Mouse (Mus musculus): ENCODE results near the gene Ext2.

The Ext2 gene

GRCm38 (mm10) chr2:93822045-93822749 lies at the start of gene Ext2:
TSS of gene Ext2 (minus strand) at chr2:93822568.
- peak; percentile 97 to 98 for DNase-seq

DNA sequence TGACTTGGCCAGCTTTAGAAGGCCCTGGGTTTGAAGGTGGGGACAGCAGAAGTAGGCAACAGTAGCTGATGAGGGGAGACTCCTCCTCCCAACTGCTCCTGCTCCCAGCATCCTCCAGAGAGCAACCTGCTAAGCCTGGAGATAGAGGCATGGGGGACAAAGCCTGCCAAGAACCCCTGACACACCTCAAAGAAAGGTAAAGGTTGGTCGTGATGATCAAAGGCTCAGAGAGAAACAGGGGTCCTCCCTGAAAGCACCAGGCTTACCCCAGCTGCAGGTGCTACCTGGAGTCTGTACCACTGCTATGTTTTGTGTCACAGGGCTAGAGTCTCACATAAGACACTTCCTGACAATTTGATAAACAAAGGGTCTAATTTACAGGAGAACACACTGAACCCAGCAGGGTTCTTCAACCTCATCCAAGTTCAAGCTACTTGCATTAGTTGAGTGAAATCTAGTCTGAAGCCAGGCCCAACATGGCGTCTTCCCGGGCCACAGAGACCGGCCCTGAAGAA lies 49.1 kb upstream of the Ext2 start:
- DNase-seq = no peak

- peak; percentile 83 to 87 for DNase-seq
Observed at GRCm38 (mm10) chr2:93870842-93871241, 48.5 kb upstream of the Ext2 start.

DNA sequence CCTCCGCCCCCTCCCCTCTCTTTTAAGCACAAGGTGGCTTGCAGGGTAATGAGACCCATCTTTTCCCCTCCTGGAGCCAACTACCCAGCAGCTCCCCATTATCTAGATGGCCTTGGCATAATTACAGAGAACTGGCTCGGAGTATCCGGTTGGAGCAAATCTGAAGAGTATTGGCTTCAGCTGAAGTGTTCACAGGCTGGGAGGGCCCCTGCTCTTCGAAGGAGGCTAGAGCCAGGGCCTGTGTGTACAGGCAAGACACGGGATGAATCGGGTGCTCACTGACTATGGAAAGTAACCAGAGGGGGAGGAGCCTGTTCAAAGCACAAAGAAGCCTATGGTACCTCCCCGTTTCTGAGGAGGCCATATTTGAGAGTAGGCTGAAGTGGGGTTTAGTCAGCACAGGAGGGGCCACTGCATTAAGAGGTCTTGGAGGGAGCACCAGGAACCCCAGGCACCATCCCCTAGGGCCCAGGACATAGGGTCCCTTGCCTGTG lies 46.8 kb upstream of the Ext2 start, which contains the start of gene Accsl:
Gene Accsl (minus strand): TSS at position 51 of the 494 bp plus-strand sequence.
- DNase-seq = no peak

DNA sequence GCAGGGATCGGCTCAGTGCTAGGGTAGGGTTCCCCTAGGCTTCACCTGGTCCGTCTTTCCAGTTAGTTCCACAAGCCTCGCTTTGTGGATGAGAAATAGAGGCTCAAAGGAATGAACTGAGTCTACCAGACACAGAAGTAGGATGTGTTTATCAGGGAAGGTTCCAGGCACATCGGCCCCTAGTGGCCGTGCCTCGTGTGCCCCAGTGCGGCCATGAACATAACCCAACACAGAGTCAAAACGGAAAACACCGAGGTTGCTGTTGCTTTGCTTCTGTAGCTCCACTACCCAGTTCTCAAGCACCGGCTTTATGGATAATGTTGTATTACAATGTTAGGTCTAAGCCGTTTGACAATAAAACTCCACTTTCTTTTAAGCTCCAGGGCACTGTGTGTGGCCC lies 46.2 kb upstream of the Ext2 start:
- no peak for DNase-seq

GRCm38 (mm10) chr2:93863229-93863628 lies 40.9 kb upstream of the Ext2 start:
- no peak for DNase-seq

DNA sequence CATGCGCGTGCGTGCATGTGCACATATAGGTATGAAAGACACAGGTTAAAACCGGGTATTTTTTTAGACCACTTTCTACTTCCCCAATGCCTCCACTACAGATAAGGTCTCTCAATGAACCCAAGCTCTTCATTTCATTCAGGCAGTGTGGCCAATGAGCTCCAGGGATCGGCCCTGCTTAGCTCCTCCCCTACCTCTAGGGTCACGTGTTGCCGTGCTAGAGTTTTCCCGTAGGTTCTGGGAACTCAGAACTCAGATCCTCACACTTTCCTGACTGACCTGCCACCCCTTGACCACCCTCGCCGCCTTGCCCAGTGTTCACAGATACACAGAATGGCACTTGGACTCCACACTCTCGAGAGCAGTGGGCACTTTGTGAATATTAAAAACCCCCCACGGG lies 36.5 kb upstream of the Ext2 start:
- DNase-seq = no peak

DNA sequence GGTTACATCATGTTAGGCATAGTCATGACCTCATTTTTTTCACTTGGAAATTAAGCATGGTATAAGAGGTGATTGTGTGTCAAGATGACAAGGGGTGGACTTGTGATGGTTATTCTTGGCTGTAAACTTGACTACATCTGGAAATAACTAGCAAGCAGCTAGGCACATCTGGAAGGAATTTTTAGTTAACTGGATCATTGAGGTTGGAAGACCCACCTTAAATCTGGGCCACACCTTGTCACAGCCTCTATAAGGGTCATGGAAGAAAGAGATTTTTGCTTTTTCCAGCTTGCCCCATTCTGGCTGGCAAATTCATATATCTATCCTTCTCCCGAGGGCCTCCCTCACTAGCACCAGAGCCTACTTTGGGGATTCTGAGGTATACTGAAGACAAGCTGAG lies 28.9 kb upstream of the Ext2 start:
- no peak for DNase-seq

DNA sequence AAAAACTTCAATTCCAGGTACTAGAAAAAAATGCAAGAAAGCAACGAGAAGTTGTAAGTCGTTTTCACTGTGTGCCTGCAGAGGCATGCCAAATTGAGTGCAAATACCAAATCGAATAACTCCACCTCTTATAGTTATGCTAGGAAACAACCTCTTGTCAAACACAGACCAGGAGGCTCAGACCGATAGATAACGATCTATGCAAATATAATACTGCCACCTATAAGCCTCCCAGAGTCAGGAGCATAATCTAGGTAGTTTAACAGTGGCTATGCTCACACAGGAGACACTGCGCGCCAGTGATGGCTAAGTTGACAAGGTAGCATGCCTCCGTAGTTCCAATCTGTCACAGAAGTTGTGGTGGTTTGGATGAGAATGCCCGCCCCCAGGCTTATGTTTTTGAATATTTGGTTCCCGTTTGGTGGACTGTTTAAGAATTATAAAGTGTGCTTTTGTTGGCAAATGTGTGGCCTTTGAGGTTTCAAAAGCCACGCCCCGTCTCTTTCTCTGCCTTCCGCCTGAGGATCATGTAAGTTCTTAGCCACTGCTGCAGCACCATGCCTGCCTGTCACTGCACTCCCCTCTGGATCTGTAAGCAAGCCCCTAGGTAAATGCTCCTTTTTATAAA lies 28.1 kb upstream of the Ext2 start:
- DNase-seq = no peak

- peak; percentile 70 to 73 for DNase-seq
Observed at GRCm38 (mm10) chr2:93849505-93850089, 27.2 kb upstream of the Ext2 start, which contains the start of gene Accs. TSS of gene Accs (minus strand) at chr2:93849943.

DNA sequence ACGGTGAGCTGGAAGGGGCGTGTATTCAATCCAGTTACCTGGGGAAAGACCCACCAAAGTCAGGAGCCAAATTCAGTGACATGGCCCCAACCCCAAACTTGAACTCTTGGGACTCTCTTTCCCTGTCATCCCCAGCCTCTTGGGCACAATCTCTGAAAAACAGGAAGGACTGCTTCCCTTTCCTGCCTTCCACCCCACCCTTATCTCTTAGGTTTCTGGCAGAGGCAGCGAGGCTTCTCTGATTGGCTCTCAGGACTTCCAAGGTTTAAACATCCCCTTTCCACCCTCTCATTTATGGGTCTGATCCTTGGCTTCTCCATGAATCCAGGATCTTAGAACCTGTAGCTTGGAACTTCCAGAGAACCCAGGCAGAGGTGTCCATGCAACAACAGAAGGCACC lies 19.0 kb upstream of the Ext2 start:
- DNase-seq = no peak

- peak; percentile 72 to 77 for DNase-seq
Observed at GRCm38 (mm10) chr2:93840109-93840508, 17.7 kb upstream of the Ext2 start.

- DNase-seq = no peak
Observed at GRCm38 (mm10) chr2:93838931-93839330, 16.6 kb upstream of the Ext2 start.

- DNase-seq = no peak
Observed at GRCm38 (mm10) chr2:93836232-93836785, 13.9 kb upstream of the Ext2 start.

- DNase-seq = no peak
Observed at GRCm38 (mm10) chr2:93835596-93835995, 13.2 kb upstream of the Ext2 start.

- peak; percentile 89 to 90 for DNase-seq
Observed at GRCm38 (mm10) chr2:93823519-93823918, 1.2 kb upstream of the Ext2 start.

DNA sequence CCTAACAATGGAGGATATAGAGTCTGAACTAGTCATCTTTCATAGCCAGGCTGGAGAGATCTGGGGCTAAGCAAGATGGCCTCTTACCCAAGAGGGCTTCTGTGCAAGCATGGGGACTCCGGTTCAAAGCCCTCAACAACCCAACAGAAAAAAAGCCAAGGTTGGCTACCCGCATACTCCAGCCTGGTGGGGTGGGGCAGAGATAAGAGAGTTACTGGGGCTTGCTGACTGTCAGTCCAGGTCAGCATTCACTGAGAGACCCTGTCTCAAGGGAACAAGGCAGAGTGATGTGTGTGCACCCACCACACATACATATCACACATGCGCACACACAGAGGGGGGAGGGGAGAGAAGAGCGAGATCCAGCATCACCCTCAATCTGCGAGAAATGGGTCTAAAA lies 4.6 kb downstream of the Ext2 start:
- DNase-seq = no peak

- no peak for DNase-seq
Observed at GRCm38 (mm10) chr2:93813343-93813742, 9.0 kb downstream of the Ext2 start.

DNA sequence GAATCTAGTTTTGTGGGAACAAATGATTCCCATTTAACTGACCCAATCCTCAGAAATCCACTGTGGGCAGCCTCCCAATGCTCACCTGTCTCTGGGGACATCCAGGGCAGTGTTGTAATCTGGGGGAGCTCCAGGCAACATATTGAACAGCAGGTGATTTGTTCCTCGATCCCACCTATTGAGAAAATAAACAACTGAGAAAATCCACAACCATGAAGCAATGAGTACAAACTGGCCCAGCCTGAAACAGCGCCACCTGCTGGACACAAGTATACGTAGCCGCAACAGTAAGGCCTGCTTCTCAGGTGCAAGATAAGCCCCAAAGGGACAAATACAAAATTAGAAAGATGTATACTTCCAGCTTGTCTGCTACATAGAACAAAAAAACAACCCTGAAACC lies 10.6 kb downstream of the Ext2 start:
- DNase-seq = peak; percentile 84 to 89

- DNase-seq = peak; percentile 69 to 73
Observed at GRCm38 (mm10) chr2:93809931-93810330, 12.4 kb downstream of the Ext2 start.

DNA sequence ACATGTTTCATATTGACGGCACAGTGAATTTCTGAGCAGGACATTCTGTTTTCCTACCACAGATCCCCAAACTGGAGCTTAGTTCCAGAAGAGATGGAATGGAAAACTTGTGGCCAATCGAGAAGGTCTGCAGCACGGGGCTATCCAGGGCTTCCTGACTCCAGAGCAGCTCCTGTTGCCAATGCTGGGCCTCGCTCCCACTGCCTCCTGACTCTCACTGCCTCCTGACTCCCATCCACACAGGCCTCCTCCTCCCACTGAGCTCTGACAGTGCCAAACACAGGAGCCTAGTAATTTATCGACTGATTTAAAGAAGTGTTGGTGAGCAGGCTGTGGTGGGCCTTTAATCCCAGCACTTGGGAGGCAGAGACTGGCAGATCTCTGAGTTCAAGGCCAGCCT lies 14.3 kb downstream of the Ext2 start:
- peak; percentile 32 to 44 for DNase-seq

DNA sequence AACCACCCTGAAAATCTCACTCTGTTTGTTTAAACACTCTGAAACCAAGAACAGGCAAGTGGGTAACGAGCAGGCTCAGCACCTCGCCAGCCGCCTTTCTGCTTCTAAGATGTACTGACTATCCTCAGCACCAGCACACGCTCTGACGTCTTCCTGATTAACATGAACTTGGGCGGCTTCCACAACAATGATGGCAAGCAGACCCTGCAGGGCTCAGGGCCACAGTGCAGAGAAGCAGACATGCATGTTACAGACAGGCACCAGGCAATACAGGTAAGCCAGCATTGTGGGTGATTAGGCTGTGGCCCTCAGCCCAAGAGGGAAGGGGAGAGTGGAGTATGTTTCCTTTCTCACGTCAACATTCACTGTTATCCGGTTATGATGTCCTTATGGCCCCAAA lies 14.9 kb downstream of the Ext2 start:
- peak; percentile 43 to 62 for DNase-seq

GRCm38 (mm10) chr2:93806487-93807201 lies 15.7 kb downstream of the Ext2 start:
- peak; percentile 48 to 51 for DNase-seq
